Mouse (Mus musculus) heart, embryonic 14.5 days (tissue): ENCODE measurements around the gene Zdhhc8. TPM values are rescaled to one million over a fixed set of nuclear protein-coding genes. Genes with fewer than 3 reads are reported as not detected.

Source experiments
- ATAC-seq: fragments of 200-750 bp; cut with Nextera tagmentation; 2 replicates; pipeline ENCODE4 v1.8.0; 2017; ENCODE audit warnings: low read depth, moderate TSS enrichment; ENCODE audit not compliant: insufficient number of reproducible peaks, insufficient read depth, low FRiP score
- H3K27ac ChIP-seq, 2 experiments: fragments of 200-500 bp in 1 of 2; fragments of 300-500 bp in 1 of 2; sonication (generic) in 1 of 2; replicated peaks in 1 of 2; 2 replicates each; pipeline ENCODE4 v1.5.1; 2012 to 2014; ENCODE audit warnings: low read depth in 2 of 2, low read length in 2 of 2, control low read depth in 1 of 2, mild to moderate bottlenecking in 1 of 2, mixed read lengths in 1 of 2; ENCODE audit not compliant: control insufficient read depth in 1 of 2, insufficient read depth in 1 of 2
- H3K27me3 ChIP-seq: fragments of 300-500 bp; sonication (generic); 2 replicates; pipeline ENCODE4 v1.6.1; 2014; ENCODE audit warnings: mild to moderate bottlenecking, low read length, control low read depth; ENCODE audit not compliant: control insufficient read depth, insufficient read depth
- H3K36me3 ChIP-seq: fragments of 300-500 bp; sonication (generic); 2 replicates; pipeline ENCODE4 v1.6.1; 2014; ENCODE audit warnings: mild to moderate bottlenecking, control low read depth, low read length, mixed read lengths; ENCODE audit not compliant: control insufficient read depth, insufficient read depth
- H3K4me1 ChIP-seq, 2 experiments: fragments of 200-500 bp in 1 of 2; fragments of 300-500 bp in 1 of 2; sonication (generic) in 1 of 2; 2 replicates each; pipeline ENCODE4 v1.6.1; 2012 to 2014; ENCODE audit warnings: low read length in 2 of 2, control low read depth in 1 of 2, mixed read lengths in 1 of 2; ENCODE audit not compliant: control insufficient read depth in 2 of 2, insufficient read depth in 2 of 2
- H3K4me2 ChIP-seq: fragments of 300-500 bp; sonication (generic); 2 replicates; pipeline ENCODE4 v1.6.1; 2014; ENCODE audit warnings: mild to moderate bottlenecking, low read length
- H3K4me3 ChIP-seq, 2 experiments: fragments of 200-500 bp in 1 of 2; fragments of 300-500 bp in 1 of 2; sonication (generic) in 1 of 2; 2 replicates each; pipeline ENCODE4 v1.5.1; 2012 to 2014; ENCODE audit warnings: low read length in 2 of 2, mild to moderate bottlenecking in 2 of 2, control low read depth in 1 of 2, low read depth in 1 of 2, moderate library complexity in 1 of 2; ENCODE audit not compliant: control insufficient read depth in 1 of 2, insufficient read depth in 1 of 2
- H3K9ac ChIP-seq: fragments of 300-500 bp; sonication (generic); 2 replicates; pipeline ENCODE4 v1.6.1; 2014; ENCODE audit warnings: mild to moderate bottlenecking, low read length
- H3K9me3 ChIP-seq: fragments of 300-500 bp; sonication (generic); 2 replicates; pipeline ENCODE4 v1.6.1; 2016; ENCODE audit warnings: low read length, control low read depth; ENCODE audit not compliant: control insufficient read depth
- WGBS: fragments of 180-500 bp; shearing (Covaris S2); extraction: QIAGEN DNeasy Blood & Tissue Kit; methylation state at CpG from one replicate; pipeline ENCODE4 v1.1.7; 2014; 5-methylcytosine and 5-hydroxymethylcytosine counted together
- polyA plus RNA-seq: library from polyadenylated mRNA; unstranded; fragments of >200 nt; fragmentation: Nextera tagmentation; extraction: Ambion mirVana; gene quantifications from 2 replicates; pipeline ENCODE4 v1.2.1, GENCODE M21; 2014

The Zdhhc8 gene
- polyA plus RNA-seq, 1 experiment from 2014 or later = 22.5 TPM

GRCm38 (mm10) chr16:18236676-18237501, 2.0 kb upstream of the Zdhhc8 start:
- Histone ChIP-seq H3K4me1 (peaks cover 12 to 27% of the 10 kb centered on the region in 2 experiments), H3K4me2 (0 out of 2 replicates have a peak overlapping the region, but pooled peaks have one; percentile 85), H3K36me3 (peaks cover 47% of the 10 kb centered on the region), H3K27me3 (no peaks in the 10 kb centered on the region), H3K4me3 (no peak overlapping the region), H3K9ac (peak overlapping the region; percentile 86; the same call in 1 of the 2 replicates), H3K27ac (no peak overlapping the region), H3K9me3 (no peaks in the 10 kb centered on the region)
- WGBS = 74% methylated on average over 7 of the region's 7 CpGs
- no peak for ATAC-seq

- peak overlapping the region; percentile 85 for H3K4me2 ChIP-seq
- H3K4me3 ChIP-seq = peak overlapping the region; percentile 83 to 88
- no peaks in the 10 kb centered on the region for H3K9me3 ChIP-seq
- H3K4me1 ChIP-seq = peaks cover 21 to 40% of the 10 kb centered on the region in 2 experiments
- peaks cover 33% of the 10 kb centered on the region for H3K36me3 ChIP-seq
- peak overlapping the region; percentile 92 to 93 for H3K27ac ChIP-seq
- peak overlapping the region; percentile 86 for H3K9ac ChIP-seq
- 5% methylated on average over 19 of the region's 19 CpGs for WGBS
- H3K27me3 ChIP-seq = no peaks in the 10 kb centered on the region
- ATAC-seq = peak; percentile 65
Measured at GRCm38 (mm10) chr16:18235389-18236065, 591 bp upstream of the Zdhhc8 start.

GRCm38 (mm10) chr16:18233919-18234670, 841 bp downstream of the Zdhhc8 start:
- H3K27me3 ChIP-seq = no peaks in the 10 kb centered on the region
- ATAC-seq = no peak
- peaks cover 19% of the 10 kb centered on the region for H3K36me3 ChIP-seq
- peak overlapping the region; percentile 85 for H3K4me2 ChIP-seq
- peaks cover 33 to 54% of the 10 kb centered on the region in 2 experiments for H3K4me1 ChIP-seq
- peak overlapping the region; percentile 45 to 93 for H3K27ac ChIP-seq
- peak overlapping the region; percentile 86 for H3K9ac ChIP-seq
- H3K9me3 ChIP-seq = no peaks in the 10 kb centered on the region
- H3K4me3 ChIP-seq = peak overlapping the region; percentile 83 to 88
- 10% methylated on average over 13 of the region's 13 CpGs for WGBS

- peaks cover 39 to 61% of the 10 kb centered on the region in 2 experiments for H3K4me1 ChIP-seq
- no peaks in the 10 kb centered on the region for H3K27me3 ChIP-seq
- H3K4me3 ChIP-seq = peak overlapping the region in 1 of 2 experiments; percentile 83; a peak in 1 of 4 replicates
- ATAC-seq = no peak
- 37% methylated on average over 1 of the region's 1 CpGs for WGBS
- no peaks in the 10 kb centered on the region for H3K9me3 ChIP-seq
- peak overlapping the region; percentile 86; the same call in 1 of the 2 replicates for H3K9ac ChIP-seq
- H3K36me3 ChIP-seq = peaks cover 15% of the 10 kb centered on the region
- H3K27ac ChIP-seq = no peak overlapping the region
- peak overlapping the region; percentile 85 for H3K4me2 ChIP-seq
Measured at GRCm38 (mm10) chr16:18233451-18233850, 1.5 kb downstream of the Zdhhc8 start.

GRCm38 (mm10) chr16:18231451-18231850, 3.5 kb downstream of the Zdhhc8 start:
- Histone ChIP-seq H3K27me3 (no peaks in the 10 kb centered on the region), H3K9ac (no peak overlapping the region; the same call in 1 of the 2 replicates), H3K36me3 (peaks cover 23% of the 10 kb centered on the region), H3K9me3 (no peaks in the 10 kb centered on the region), H3K4me2 (no peak overlapping the region), H3K4me1 (peaks cover 45 to 63% of the 10 kb centered on the region in 2 experiments), H3K4me3 (no peak overlapping the region), H3K27ac (peak overlapping the region; percentile 95 to 96)
- no peak for ATAC-seq
- WGBS = 73% methylated on average over 4 of the region's 4 CpGs

GRCm38 (mm10) chr16:18231047-18231446, 3.9 kb downstream of the Zdhhc8 start:
- Histone ChIP-seq H3K36me3 (peaks cover 27% of the 10 kb centered on the region), H3K27ac (peak overlapping the region; percentile 95 to 96), H3K9ac (peak overlapping the region; percentile 51; the same call in 1 of the 2 replicates), H3K4me1 (peaks cover 42 to 59% of the 10 kb centered on the region in 2 experiments), H3K9me3 (no peaks in the 10 kb centered on the region), H3K4me3 (no peak overlapping the region), H3K4me2 (peak overlapping the region; percentile 68), H3K27me3 (no peaks in the 10 kb centered on the region)
- 80% methylated on average over 3 of the region's 3 CpGs for WGBS
- no peak for ATAC-seq

GRCm38 (mm10) chr16:18230617-18231016, 4.3 kb downstream of the Zdhhc8 start:
- 61% methylated on average over 6 of the region's 6 CpGs for WGBS
- Histone ChIP-seq H3K36me3 (peaks cover 31% of the 10 kb centered on the region), H3K9ac (peak overlapping the region; percentile 63), H3K27me3 (no peaks in the 10 kb centered on the region), H3K4me1 (peaks cover 42 to 55% of the 10 kb centered on the region in 2 experiments), H3K4me2 (peak overlapping the region; percentile 68), H3K4me3 (peak overlapping the region in 1 of 2 experiments; percentile 28; a peak in 1 of 4 replicates), H3K9me3 (no peaks in the 10 kb centered on the region), H3K27ac (peak overlapping the region; percentile 95 to 96)
- no peak for ATAC-seq
